Mouse (Mus musculus) kidney, adult 2 months (tissue): ENCODE data around the gene Nrf1. TPM values are rescaled to one million over a fixed set of nuclear protein-coding genes. Genes with fewer than 3 reads are reported as not detected.

ENCODE experiments used
- DNase-seq: peaks from one replicate; pipeline ENCODE4 v3.0.0; 2021
- H3K27ac ChIP-seq: fragments of 200-500 bp; 2 replicates; pipeline ENCODE4 v1.5.1; 2012; ENCODE audit warnings: low read depth, low read length, control low read depth, inconsistent platforms; ENCODE audit not compliant: insufficient read depth
- H3K27me3 ChIP-seq: fragments of 200-500 bp; replicated peaks from 2 replicates; pipeline ENCODE4 v1.6.1; 2012; ENCODE audit warnings: mild to moderate bottlenecking, moderate library complexity, low read length, inconsistent platforms; ENCODE audit not compliant: control insufficient read depth, insufficient read depth
- H3K36me3 ChIP-seq: fragments of 200-500 bp; 2 replicates; pipeline ENCODE4 v1.6.1; 2012; ENCODE audit warnings: mild to moderate bottlenecking, moderate library complexity, low read length, inconsistent platforms; ENCODE audit not compliant: control insufficient read depth, insufficient read depth
- H3K4me1 ChIP-seq: fragments of 200-500 bp; 2 replicates; pipeline ENCODE4 v1.6.1; 2011; ENCODE audit warnings: low read length; ENCODE audit not compliant: control insufficient read depth, insufficient read depth
- H3K4me3 ChIP-seq: fragments of 200-500 bp; 2 replicates; pipeline ENCODE4 v1.5.1; 2011; ENCODE audit warnings: mild to moderate bottlenecking, low read depth, low read length, control low read depth; ENCODE audit not compliant: insufficient read depth
- CTCF ChIP-seq: fragments of 200-500 bp; conservative IDR thresholded peaks from 2 replicates; pipeline ENCODE4 v1.5.1; 2011; ENCODE audit warnings: low read depth, mild to moderate bottlenecking, control low read depth, low read length, moderate library complexity, mixed read lengths; ENCODE audit not compliant: insufficient read depth, insufficient read length
- POLR2A ChIP-seq: fragments of 200-500 bp; IDR thresholded peaks from one replicate; pipeline ENCODE4 v1.6.1; 2011; ENCODE audit warnings: low read depth, low read length, control low read depth
- WGBS: fragments of 180-500 bp; shearing (Covaris S2); methylation state at CpG from one replicate; pipeline ENCODE4 v1.1.7; 2018; 5-methylcytosine and 5-hydroxymethylcytosine counted together
- polyA plus RNA-seq: library from polyadenylated mRNA; depleted of rRNA; stranded (reverse); fragments of >200 nt; gene quantifications from 2 replicates; pipeline ENCODE4 v1.2.3, GENCODE M21; 2012

The Nrf1 gene
- polyA plus RNA-seq, 1 experiment: 22.9 TPM

DNA sequence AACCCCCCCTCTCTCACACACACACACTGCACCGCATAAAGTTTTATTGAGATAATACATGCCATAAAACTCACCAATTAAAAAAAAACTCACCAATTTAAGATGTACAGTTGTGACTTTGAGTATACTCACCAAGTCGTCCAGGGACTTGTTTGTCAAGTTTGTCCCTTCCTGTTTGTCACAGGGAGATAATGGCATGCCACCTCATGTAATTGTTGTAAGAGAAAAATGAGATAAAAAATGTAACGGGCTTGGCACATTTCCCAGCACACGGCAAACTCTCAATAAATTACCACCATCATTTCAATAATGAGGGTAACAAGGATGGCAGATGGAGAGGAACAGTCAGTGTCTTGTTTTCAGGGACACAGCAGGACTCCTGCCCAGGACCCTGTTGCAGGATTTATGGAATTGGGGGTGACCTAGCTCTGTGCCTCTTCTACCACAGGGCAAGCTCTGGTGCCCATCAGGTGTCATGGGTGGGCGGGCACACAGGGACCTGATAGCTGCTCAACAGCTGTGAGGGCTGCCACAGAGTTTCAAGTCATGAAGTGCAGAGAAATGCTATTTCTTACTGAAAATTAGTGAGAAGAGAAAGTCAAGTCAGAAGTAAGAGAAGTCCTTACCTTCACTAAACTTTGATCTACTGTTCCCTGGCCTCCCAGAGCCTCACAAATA lies 33.5 kb upstream of the Nrf1 start:
- no peak for TF ChIP-seq CTCF
- TF ChIP-seq POLR2A: no peak
- H3K4me1 ChIP-seq: no peaks in the 10 kb centered on the region
- no peak for DNase-seq
- no peaks in the 10 kb centered on the region for H3K36me3 ChIP-seq
- WGBS: 64% methylated on average over 5 of the region's 5 CpGs
- H3K4me3 ChIP-seq: no peak overlapping the region
- no peaks in the 10 kb centered on the region for H3K27me3 ChIP-seq
- H3K27ac ChIP-seq: no peak overlapping the region

DNA sequence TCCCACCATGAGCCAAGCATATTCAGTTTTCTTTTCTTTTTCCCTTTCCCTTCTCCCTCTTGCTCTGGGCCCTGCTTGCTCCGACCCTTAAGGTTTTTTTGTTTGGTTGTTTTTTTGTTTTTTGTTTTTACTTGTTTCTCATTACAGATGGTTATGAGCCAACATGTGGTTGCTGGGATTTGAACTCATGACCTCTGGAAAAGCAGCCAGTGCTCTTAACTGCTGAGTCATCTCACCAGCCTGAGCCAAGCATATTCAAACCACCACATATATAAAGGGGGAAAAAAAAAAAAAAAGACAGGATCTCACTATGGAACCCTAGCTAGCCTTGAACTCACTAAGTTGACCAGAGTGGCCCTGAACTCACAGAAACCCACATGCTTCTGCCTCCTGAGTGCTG lies 26.5 kb upstream of the Nrf1 start:
- H3K27ac ChIP-seq: no peak overlapping the region
- DNase-seq: no peak
- H3K36me3 ChIP-seq: no peaks in the 10 kb centered on the region
- no peaks in the 10 kb centered on the region for H3K27me3 ChIP-seq
- H3K4me1 ChIP-seq: no peaks in the 10 kb centered on the region
- TF ChIP-seq CTCF: no peak
- TF ChIP-seq POLR2A: no peak
- no peak overlapping the region for H3K4me3 ChIP-seq
- WGBS: 95% methylated on average over 1 of the region's 1 CpGs

DNA sequence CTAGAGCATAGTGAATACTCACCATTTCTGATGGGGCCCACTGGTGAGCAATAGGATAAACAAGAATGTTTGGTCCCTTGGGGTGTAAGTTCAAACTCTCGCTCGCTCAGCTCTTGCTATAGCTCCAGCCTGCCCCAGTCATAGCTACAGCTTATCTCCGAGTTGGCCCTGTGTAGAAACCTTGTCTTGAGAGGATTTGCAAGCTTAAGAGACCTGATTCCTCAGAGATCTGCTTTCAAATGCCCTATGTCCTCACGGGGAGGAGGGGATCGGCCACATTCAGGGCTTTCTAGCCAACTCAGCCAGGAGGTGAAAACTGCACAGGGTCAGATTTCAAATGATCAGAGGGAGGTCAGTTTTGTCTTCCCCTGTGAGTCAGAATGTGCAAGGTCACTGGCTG lies 26.1 kb upstream of the Nrf1 start:
- H3K27me3 ChIP-seq: no peaks in the 10 kb centered on the region
- H3K4me1 ChIP-seq: no peaks in the 10 kb centered on the region
- 61% methylated on average over 5 of the region's 5 CpGs for WGBS
- no peak for TF ChIP-seq CTCF
- no peak for TF ChIP-seq POLR2A
- H3K4me3 ChIP-seq: no peak overlapping the region
- no peaks in the 10 kb centered on the region for H3K36me3 ChIP-seq
- DNase-seq: peak; percentile 15
- H3K27ac ChIP-seq: no peak overlapping the region

DNA sequence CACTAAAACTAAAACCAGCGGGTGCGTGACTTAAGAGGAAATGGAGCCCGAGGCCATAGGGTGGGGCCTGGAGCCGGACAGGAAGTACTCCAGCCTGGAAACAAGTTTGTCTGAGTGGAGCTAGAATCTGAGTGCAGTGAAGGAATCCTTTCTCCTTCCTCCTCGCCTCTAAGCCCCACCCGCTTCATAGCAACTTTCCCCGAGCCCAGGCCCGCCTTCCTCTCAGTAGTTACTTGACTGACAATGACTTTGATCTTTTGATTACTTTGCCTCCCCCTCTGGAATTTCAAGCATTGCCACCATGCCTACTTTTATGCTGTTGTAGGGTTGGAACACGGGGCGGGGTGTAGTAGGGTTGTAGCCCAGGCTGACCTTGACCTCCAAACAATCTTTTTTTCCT lies 21.0 kb upstream of the Nrf1 start:
- H3K4me3 ChIP-seq: no peak overlapping the region

DNA sequence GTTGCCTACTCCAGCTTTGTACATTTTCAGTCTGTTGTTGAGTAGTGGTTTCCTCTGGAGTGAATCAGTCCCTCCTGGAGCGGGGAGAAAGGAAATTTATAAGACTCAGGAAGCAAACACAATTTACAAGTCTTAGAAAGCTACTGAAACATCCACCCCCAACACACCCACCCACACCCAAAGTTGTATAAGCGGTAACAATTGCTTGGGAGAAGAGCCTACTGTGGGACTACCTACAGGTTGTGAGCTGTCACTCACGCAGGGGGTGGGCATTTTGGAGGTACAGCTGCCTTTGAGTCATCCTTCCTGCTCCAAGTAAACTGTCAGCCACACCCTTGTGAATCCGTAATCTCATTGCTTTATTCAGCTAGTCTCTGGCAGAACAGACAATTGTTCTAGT lies 19.4 kb upstream of the Nrf1 start:
- Histone ChIP-seq H3K36me3 (no peaks in the 10 kb centered on the region), H3K4me1 (no peaks in the 10 kb centered on the region), H3K27me3 (no peaks in the 10 kb centered on the region), H3K4me3 (no peak overlapping the region), H3K27ac (no peak overlapping the region)
- 85% methylated on average over 4 of the region's 4 CpGs for WGBS
- DNase-seq: no peak
- TF ChIP-seq CTCF (no peak), POLR2A (no peak)

More for the DNA sequence above, 21.0 kb upstream of the Nrf1 start:
- no peaks in the 10 kb centered on the region for H3K4me1 ChIP-seq
- TF ChIP-seq CTCF (no peak), POLR2A (no peak)
- 38% methylated on average over 10 of the region's 10 CpGs for WGBS
- DNase-seq: peak; percentile 47
- no peaks in the 10 kb centered on the region for H3K27me3 ChIP-seq
- no peak overlapping the region for H3K27ac ChIP-seq
- H3K36me3 ChIP-seq: no peaks in the 10 kb centered on the region

DNA sequence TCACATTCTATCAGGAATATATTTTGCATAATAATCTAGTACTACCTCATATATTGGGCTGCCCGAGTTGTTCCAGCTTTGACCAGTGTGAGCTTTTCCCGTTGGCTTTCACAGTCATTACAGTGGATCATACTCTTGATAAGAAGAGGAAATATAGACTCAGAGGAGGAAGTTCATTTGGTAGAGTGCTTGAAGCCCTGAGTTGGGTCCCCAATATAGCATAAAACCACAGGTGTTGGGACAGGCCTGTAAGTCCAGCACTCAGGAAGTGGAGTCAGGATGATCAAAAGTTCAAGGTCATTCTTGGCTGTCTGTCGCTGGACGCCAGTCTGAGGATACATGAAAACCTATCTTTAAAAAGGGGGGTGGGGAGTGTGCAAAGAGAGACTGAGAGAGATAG lies 12.7 kb upstream of the Nrf1 start:
- DNase-seq: no peak
- Histone ChIP-seq H3K27me3 (no peaks in the 10 kb centered on the region), H3K4me3 (no peak overlapping the region), H3K27ac (no peak overlapping the region), H3K36me3 (no peaks in the 10 kb centered on the region), H3K4me1 (no peaks in the 10 kb centered on the region)
- TF ChIP-seq POLR2A (no peak), CTCF (no peak)
- WGBS: 70% methylated on average over 4 of the region's 4 CpGs

DNA sequence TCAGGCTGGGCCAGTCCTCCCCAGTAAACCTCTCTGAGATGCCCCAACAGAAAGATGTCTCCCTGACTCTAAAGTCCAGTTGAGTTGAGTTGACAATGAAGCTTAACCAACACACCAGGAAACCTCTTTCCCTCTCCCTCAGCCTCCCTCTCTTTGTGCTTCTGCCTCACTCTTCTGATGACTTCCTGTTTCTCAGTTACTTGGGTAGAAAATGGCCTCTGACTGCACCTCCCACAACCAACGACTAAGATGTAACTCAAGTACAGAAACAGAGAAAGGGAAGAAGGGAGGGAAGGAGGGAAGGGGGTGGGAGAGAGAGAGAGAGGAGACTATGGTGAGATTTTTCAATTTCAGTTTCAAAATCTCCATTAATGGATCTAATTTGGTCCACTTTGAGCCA lies 6.3 kb upstream of the Nrf1 start:
- H3K36me3 ChIP-seq: no peaks in the 10 kb centered on the region
- H3K27me3 ChIP-seq: no peaks in the 10 kb centered on the region
- no peak for DNase-seq
- no peak for TF ChIP-seq POLR2A
- TF ChIP-seq CTCF: no peak
- H3K27ac ChIP-seq: no peak overlapping the region
- no peaks in the 10 kb centered on the region for H3K4me1 ChIP-seq
- no peak overlapping the region for H3K4me3 ChIP-seq
- WGBS: 15% methylated on average over 1 of the region's 1 CpGs

DNA sequence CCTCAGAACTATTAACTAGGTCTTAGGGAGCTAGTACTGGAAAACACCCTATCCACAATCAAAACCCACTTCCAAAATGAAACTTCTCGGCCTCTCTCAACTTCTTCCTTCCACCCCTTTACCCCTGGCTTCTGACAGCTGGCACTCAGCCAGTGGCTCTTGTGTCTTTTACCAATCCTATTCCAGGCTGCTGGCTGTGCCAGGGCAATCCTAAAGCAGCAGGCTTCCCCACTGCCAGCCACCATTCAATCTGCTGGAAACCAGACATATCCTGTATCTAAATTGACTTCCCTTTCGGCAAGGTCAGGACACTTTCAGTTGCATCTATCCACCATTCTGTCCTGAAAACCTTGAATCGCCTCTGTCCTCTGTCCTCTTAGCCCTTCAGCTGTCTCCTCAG lies 5.3 kb upstream of the Nrf1 start:
- Histone ChIP-seq H3K27ac (no peak overlapping the region), H3K4me1 (peaks cover 5% of the 10 kb centered on the region; the same call in 1 of the 2 replicates), H3K27me3 (no peaks in the 10 kb centered on the region), H3K36me3 (no peaks in the 10 kb centered on the region), H3K4me3 (no peak overlapping the region)
- no peak for DNase-seq
- TF ChIP-seq CTCF (no peak), POLR2A (no peak)
- WGBS: 72% methylated on average over 3 of the region's 3 CpGs
